Mouse (Mus musculus) erythroblast, embryonic 14.5 days (primary cell): ENCODE measurements around the gene Nr2f2.

Experiments used
- GATA1 ChIP-seq: IDR thresholded peaks from 2 replicates; pipeline ENCODE4 v1.6.1; 2012; ENCODE audit warnings: low read length, inconsistent platforms, mixed read lengths
- TAL1 ChIP-seq: IDR thresholded peaks from 3 replicates; pipeline ENCODE4 v1.6.1; 2012; ENCODE audit warnings: low read length, inconsistent platforms, mixed read lengths

GRCm38 (mm10) chr7:70413646-70414045 is 47.1 kb upstream of the Nr2f2 start:
- TF ChIP-seq TAL1 (no peak), GATA1 (no peak)
